Mouse (Mus musculus) kidney, adult 2 months (tissue): ENCODE measurements around the gene Lurap1.

Source experiments
- CTCF ChIP-seq: fragments of 200-500 bp; conservative IDR thresholded peaks from 2 replicates; pipeline ENCODE4 v1.5.1; 2011; ENCODE audit warnings: low read depth, mild to moderate bottlenecking, control low read depth, low read length, moderate library complexity, mixed read lengths; ENCODE audit not compliant: insufficient read depth, insufficient read length
- POLR2A ChIP-seq: fragments of 200-500 bp; IDR thresholded peaks from one replicate; pipeline ENCODE4 v1.6.1; 2011; ENCODE audit warnings: low read depth, low read length, control low read depth

DNA sequence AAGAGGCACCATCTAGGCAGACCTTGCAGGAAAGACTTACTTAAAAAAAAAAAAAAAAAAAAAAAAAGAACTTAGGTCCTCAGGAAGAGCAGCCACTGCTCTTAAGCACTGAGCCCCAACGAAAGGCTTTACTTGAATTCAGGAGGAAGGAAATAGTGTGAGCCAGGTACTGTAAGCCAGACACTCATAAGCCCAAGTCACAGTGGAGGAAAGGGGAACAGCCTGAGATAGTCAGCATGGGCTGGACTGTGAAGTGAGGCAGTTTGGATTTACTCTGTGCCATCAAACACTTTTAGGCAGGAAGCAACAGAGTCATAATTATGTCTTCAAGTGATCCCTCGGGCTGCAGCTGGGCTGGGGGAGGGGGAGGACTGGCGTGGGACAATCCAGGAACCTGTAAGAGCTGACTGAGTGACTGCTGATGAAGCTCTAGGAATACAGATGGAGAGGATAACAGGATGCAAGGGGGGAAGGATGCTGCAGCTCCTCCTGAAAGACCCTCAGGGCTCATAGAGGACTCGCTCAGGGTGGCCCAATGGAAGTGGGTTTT lies 41.2 kb upstream of the Lurap1 start:
- TF ChIP-seq POLR2A (no peak), CTCF (no peak)
